Mouse (Mus musculus) small intestine, adult 2 months (tissue): Measurements from ENCODE around the gene Zhx3.

ENCODE experiments used
- CTCF ChIP-seq: fragments of 200-500 bp; IDR thresholded peaks from 2 replicates; pipeline ENCODE4 v1.5.1; 2012; ENCODE audit warnings: low read depth, mild to moderate bottlenecking, control low read depth, inconsistent platforms, low read length, moderate library complexity, mixed read lengths; ENCODE audit not compliant: insufficient replicate concordance, insufficient read length; ENCODE audit errors: extremely low read depth
- POLR2A ChIP-seq: fragments of 200-500 bp; IDR thresholded peaks from 2 replicates; pipeline ENCODE4 v1.6.1; 2012; ENCODE audit warnings: low read depth, mild to moderate bottlenecking, control low read depth, inconsistent platforms, low read length, moderate library complexity

DNA sequence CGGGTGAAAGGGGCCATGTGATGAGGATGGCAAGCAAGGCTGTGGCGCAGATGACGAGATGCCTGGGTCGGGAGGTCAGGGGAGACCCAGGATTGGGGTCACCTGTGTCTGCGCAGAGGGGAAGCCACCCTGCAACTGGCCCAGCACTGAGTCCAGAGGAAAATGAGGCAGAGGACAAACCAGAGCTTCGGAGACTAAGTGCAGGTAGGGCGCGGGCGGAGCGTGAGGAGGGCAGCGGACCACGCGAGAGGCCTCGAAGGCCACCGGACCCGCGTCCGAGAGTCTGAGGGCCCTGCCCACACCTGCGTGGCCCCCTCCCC, 142.0 kb downstream of the Zhx3 start:
- no peak for TF ChIP-seq POLR2A
- TF ChIP-seq CTCF, result no peak
